Mouse (Mus musculus) cortical plate, adult 2 months (tissue): Measurements from ENCODE around the gene Fn3k. TPM values are rescaled to one million over a fixed set of nuclear protein-coding genes. Genes with fewer than 3 reads are reported as not detected.
A peak's percentile ranks its signal among the peaks of the same experiment; 100 is the strongest.

Experiments used
- H3K27ac ChIP-seq: fragments of 200-500 bp; 2 replicates; pipeline ENCODE4 v1.5.1; 2012; ENCODE audit warnings: low read length, control low read depth, inconsistent platforms; ENCODE audit not compliant: insufficient read depth
- H3K4me1 ChIP-seq: fragments of 200-500 bp; 2 replicates; pipeline ENCODE4 v1.6.1; 2011; ENCODE audit warnings: low read length; ENCODE audit not compliant: control insufficient read depth, insufficient read depth
- H3K4me3 ChIP-seq: fragments of 200-500 bp; 2 replicates; pipeline ENCODE4 v1.5.1; 2011; ENCODE audit warnings: mild to moderate bottlenecking, low read length, control low read depth; ENCODE audit not compliant: insufficient read depth
- CTCF ChIP-seq: fragments of 200-500 bp; IDR thresholded peaks from 2 replicates; pipeline ENCODE4 v1.5.1; 2011; ENCODE audit warnings: mild to moderate bottlenecking, control low read depth, low read length; ENCODE audit not compliant: insufficient read depth; ENCODE audit errors: extremely low read depth
- POLR2A ChIP-seq: fragments of 200-500 bp; IDR thresholded peaks from 2 replicates; pipeline ENCODE4 v1.6.1; 2011; ENCODE audit warnings: mild to moderate bottlenecking, low read length, control low read depth; ENCODE audit not compliant: insufficient read depth; ENCODE audit errors: extremely low read depth
- polyA plus RNA-seq: library from polyadenylated mRNA; depleted of rRNA; stranded (reverse); fragments of >200 nt; gene quantifications from 2 replicates; pipeline ENCODE4 v1.2.3, GENCODE M21; 2012

The Fn3k gene
- polyA plus RNA-seq, 1 experiment, result 47.9 TPM

- H3K27ac ChIP-seq, result peak overlapping the region; percentile 78; the same call in 1 of the 2 replicates
- TF ChIP-seq CTCF (no peak), POLR2A (no peak)
- no peak overlapping the region for H3K4me3 ChIP-seq
- H3K4me1 ChIP-seq, result peaks cover 6% of the 10 kb centered on the region
These were observed 15.8 kb upstream of the Fn3k start for GRCm38 (mm10) chr11:121418932-121419331.

DNA sequence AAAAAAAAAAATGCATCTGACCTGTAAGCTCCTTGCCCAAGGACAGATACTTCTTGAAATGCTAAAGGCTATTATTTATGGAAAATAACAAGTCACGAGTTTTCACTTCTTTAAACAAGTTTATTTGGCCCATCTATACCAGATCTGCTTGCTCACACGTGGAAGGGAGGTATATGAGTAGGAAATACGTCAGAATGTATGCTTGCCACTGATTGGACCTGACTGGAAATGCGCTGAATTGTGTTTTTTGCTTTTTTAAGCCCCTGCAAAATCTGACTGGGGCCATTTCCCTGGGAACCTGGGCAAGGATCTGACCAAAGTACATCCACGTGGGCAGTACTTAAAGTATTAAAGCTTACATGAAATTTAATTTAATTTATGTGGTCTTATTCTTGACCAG, 14.3 kb upstream of the Fn3k start:
- TF ChIP-seq CTCF (no peak), POLR2A (no peak)
- peaks cover 5% of the 10 kb centered on the region for H3K4me1 ChIP-seq

DNA sequence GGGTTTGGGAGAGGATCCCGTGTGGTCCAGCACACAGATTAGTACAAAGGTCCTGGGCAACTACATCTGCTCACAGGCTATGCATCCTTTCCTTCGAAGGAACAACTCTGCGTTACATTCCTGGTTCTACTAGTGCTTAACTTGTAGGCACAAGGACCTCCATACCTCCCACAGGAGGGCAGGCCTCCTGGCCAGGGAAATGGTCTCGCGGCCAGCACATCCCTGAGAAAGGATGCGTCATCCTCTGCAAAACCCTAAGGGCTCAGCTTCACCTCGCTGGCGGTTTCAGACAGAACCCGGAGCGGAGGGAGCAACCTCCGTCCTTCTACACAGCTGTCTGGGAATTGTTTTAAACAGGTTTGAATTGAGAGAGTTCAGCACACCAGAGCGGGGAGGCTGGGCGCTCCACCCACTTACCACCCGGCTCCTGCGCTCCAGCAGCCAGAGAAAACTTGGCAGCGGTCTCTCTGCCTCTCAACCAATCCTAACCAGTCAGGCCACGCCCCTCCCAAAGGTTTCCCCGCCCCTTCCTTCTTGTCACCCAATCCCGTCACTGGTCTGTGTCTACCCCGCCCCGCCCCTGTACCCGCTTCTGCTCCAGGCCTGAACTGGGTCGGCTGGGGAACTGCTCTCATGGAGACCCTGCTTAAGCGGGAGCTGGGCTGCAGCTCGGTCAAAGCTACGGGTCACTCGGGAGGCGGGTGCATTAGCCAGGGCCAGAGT, 13.7 kb upstream of the Fn3k start, which contains the start of gene Fn3krp:
TSS of gene Fn3krp (plus strand) at position 572 of the 723 bp plus-strand sequence.
- Histone ChIP-seq H3K4me1 (peaks cover 5% of the 10 kb centered on the region), H3K4me3 (peak within 1 kb of the TSS; percentile 87), H3K27ac (peak within 1 kb of the TSS; percentile 30)
- TF ChIP-seq POLR2A (peak; percentile 40), CTCF (no peak)

More for the DNA sequence above, 14.3 kb upstream of the Fn3k start:
- no peak overlapping the region; the same call in 1 of the 2 replicates for H3K4me3 ChIP-seq
- no peak overlapping the region for H3K27ac ChIP-seq

GRCm38 (mm10) chr11:121421553-121422173, 13.1 kb upstream of the Fn3k start:
- H3K4me1 ChIP-seq, result peaks cover 5% of the 10 kb centered on the region
- H3K27ac ChIP-seq, result 0 out of 2 replicates have a peak overlapping the region, but pooled peaks have one; percentile 4
- TF ChIP-seq CTCF (no peak), POLR2A (no peak)
- peak overlapping the region; percentile 87 for H3K4me3 ChIP-seq

- no peak for TF ChIP-seq POLR2A
- TF ChIP-seq CTCF, result no peak
- Histone ChIP-seq H3K4me3 (no peak overlapping the region), H3K27ac (no peak overlapping the region), H3K4me1 (peaks cover 8% of the 10 kb centered on the region)
These were observed 1.3 kb upstream of the Fn3k start for GRCm38 (mm10) chr11:121433397-121433796.

- TF ChIP-seq POLR2A (no peak), CTCF (no peak)
- Histone ChIP-seq H3K4me1 (peaks cover 9% of the 10 kb centered on the region), H3K27ac (no peak overlapping the region), H3K4me3 (no peak overlapping the region; the same call in 1 of the 2 replicates)
These were observed 2.5 kb downstream of the Fn3k start for GRCm38 (mm10) chr11:121437236-121437635.

GRCm38 (mm10) chr11:121439686-121440292, 5.1 kb downstream of the Fn3k start:
- Histone ChIP-seq H3K4me1 (peaks cover 5% of the 10 kb centered on the region; the same call in 1 of the 2 replicates), H3K27ac (no peak overlapping the region), H3K4me3 (no peak overlapping the region)
- no peak for TF ChIP-seq POLR2A
- TF ChIP-seq CTCF, result no peak

DNA sequence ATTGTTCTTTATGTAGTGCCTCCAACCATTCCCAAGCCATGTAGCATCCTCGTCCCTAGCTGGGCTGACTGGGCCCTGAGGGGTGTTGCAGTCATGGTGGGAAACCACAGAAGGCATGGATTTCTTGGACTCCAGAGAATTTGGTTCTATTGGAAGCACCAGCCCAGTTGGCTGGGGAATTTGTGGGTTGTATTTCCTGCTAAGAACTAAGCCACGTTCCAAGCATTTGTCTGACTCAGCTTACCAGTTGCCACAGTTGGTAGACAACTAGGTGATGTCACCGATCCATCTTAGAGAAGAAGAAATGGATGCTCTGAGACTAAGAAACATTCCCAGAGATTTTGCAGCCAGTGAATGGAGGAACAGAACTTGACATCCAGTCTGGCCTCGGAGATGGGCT, 6.9 kb downstream of the Fn3k start:
- peaks cover 3% of the 10 kb centered on the region; the same call in 1 of the 2 replicates for H3K4me1 ChIP-seq
- TF ChIP-seq POLR2A, result no peak
- no peak for TF ChIP-seq CTCF
- H3K27ac ChIP-seq, result no peak overlapping the region
- H3K4me3 ChIP-seq, result no peak overlapping the region

DNA sequence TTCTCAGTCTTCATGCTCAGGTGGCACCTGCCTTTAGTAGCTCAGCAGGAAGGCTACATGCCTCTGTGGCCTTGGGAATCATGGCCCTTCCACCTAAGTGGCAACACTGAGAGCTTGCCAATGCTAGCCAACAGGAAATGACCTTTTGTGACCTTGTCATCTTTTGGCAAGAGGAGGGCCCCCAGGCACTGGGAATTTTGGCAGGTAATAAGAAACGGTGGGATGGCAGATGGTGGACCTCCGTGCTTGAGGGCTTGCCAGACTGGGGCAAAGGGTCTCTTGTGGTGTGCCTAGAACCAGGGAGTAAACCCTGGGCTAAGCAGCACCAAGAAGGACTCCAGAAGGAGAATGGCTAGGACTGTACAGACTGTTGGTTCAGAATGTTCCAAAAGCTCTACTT, 7.4 kb downstream of the Fn3k start:
- Histone ChIP-seq H3K27ac (no peak overlapping the region), H3K4me1 (peaks cover 3% of the 10 kb centered on the region; the same call in 1 of the 2 replicates), H3K4me3 (no peak overlapping the region)
- TF ChIP-seq POLR2A (no peak), CTCF (no peak)
